Mouse (Mus musculus): Measurements from ENCODE around the gene Tnfsf13. TPM values are rescaled to one million over a fixed set of nuclear protein-coding genes. Genes with fewer than 3 reads are reported as not detected.
"Not testable (repeated sequence)": the region's sequence is repeated elsewhere in the genome, so short reads cannot be mapped to it uniquely, and the experiment has no call there.

The Tnfsf13 gene
- 0.37 TPM in 1 of 2 replicates, not detected in the other for polyA plus RNA-seq (2014; fragmentation: Nextera tagmentation; extraction: Ambion mirVana)

- Histone ChIP-seq H3K4me3 (ENCODE audit: low read depth, low read length) (no peak within 1 kb of the TSS), H3K36me3 (ENCODE audit: control insufficient read depth, insufficient read depth, low read length) (no peaks in the 10 kb centered on the region), H3K9me3 (ENCODE audit: control insufficient read depth, low read length) (no peaks in the 10 kb centered on the region), H3K27ac (ENCODE audit: low read depth, low read length) (no peak within 1 kb of the TSS), H3K4me1 (replicated peaks; ENCODE audit: control insufficient read depth, insufficient read depth, low read length) (peaks cover 20% of the 10 kb centered on the region), H3K27me3 (replicated peaks; ENCODE audit: control insufficient read depth, insufficient read depth, low read length) (no peaks in the 10 kb centered on the region), H3K9ac (ENCODE audit: low read depth, low read length) (peak within 1 kb of the TSS; percentile 38; the same call in 1 of the 2 replicates), H3K4me2 (no peak within 1 kb of the TSS)
- DNase-seq (ENCODE audit: low spot score) (no peak), ATAC-seq (replicated peaks; ENCODE audit: low FRiP score) (no peak)
- WGBS: 79% methylated on average over 10 of the region's 10 CpGs
Measured at GRCm38 (mm10) chr11:69685526-69686148, at the start of gene Tnfsf13. Tnfsf13 (minus strand) TSS chr11:69685784.

- H3K36me3 ChIP-seq (ENCODE audit: control insufficient read depth, insufficient read depth, low read length): peaks cover 23% of the 10 kb centered on the region
- 77% methylated on average over 2 of the region's 3 CpGs for WGBS
- H3K4me2 ChIP-seq; H3K4me3 ChIP-seq (ENCODE audit: low read depth, low read length); H3K27ac ChIP-seq (ENCODE audit: low read depth, low read length); H3K27me3 ChIP-seq (replicated peaks; ENCODE audit: control insufficient read depth, insufficient read depth, low read length); H3K9me3 ChIP-seq (ENCODE audit: control insufficient read depth, low read length); H3K4me1 ChIP-seq (replicated peaks; ENCODE audit: control insufficient read depth, insufficient read depth, low read length); DNase-seq (ENCODE audit: low spot score); H3K9ac ChIP-seq (ENCODE audit: low read depth, low read length); ATAC-seq (replicated peaks; ENCODE audit: low FRiP score): not testable (repeated sequence)
Measured at GRCm38 (mm10) chr11:69731408-69731807, 45.8 kb upstream of the Tnfsf13 start.

- Histone ChIP-seq H3K9ac (ENCODE audit: low read depth, low read length) (no peak overlapping the region), H3K36me3 (ENCODE audit: control insufficient read depth, insufficient read depth, low read length) (peaks cover 1% of the 10 kb centered on the region; the same call in 1 of the 2 replicates), H3K27ac (ENCODE audit: low read depth, low read length) (no peak overlapping the region), H3K4me3 (ENCODE audit: low read depth, low read length) (no peak overlapping the region), H3K4me1 (replicated peaks; ENCODE audit: control insufficient read depth, insufficient read depth, low read length) (no peaks in the 10 kb centered on the region), H3K9me3 (ENCODE audit: control insufficient read depth, low read length) (no peaks in the 10 kb centered on the region), H3K4me2 (no peak overlapping the region), H3K27me3 (replicated peaks; ENCODE audit: control insufficient read depth, insufficient read depth, low read length) (no peaks in the 10 kb centered on the region)
- peak; percentile 54 for DNase-seq (ENCODE audit: low spot score)
- 14% methylated on average over 3 of the region's 3 CpGs for WGBS
- no peak for ATAC-seq (replicated peaks; ENCODE audit: low FRiP score)
Measured at GRCm38 (mm10) chr11:69729063-69729462, 43.5 kb upstream of the Tnfsf13 start.

- no peaks in the 10 kb centered on the region for H3K36me3 ChIP-seq (ENCODE audit: control insufficient read depth, insufficient read depth, low read length)
- no peak overlapping the region for H3K27ac ChIP-seq (ENCODE audit: low read depth, low read length)
- ATAC-seq (replicated peaks; ENCODE audit: low FRiP score): no peak
- H3K4me2 ChIP-seq: no peak overlapping the region
- 32% methylated on average over 5 of the region's 5 CpGs for WGBS
- H3K9ac ChIP-seq (ENCODE audit: low read depth, low read length): no peak overlapping the region
- no peak overlapping the region for H3K4me3 ChIP-seq (ENCODE audit: low read depth, low read length)
- no peaks in the 10 kb centered on the region for H3K9me3 ChIP-seq (ENCODE audit: control insufficient read depth, low read length)
- no peaks in the 10 kb centered on the region for H3K4me1 ChIP-seq (replicated peaks; ENCODE audit: control insufficient read depth, insufficient read depth, low read length)
- H3K27me3 ChIP-seq (replicated peaks; ENCODE audit: control insufficient read depth, insufficient read depth, low read length): no peaks in the 10 kb centered on the region
- DNase-seq (ENCODE audit: low spot score): no peak
Measured at GRCm38 (mm10) chr11:69725951-69726350, 40.4 kb upstream of the Tnfsf13 start.

- DNase-seq (ENCODE audit: low spot score) (no peak), ATAC-seq (replicated peaks; ENCODE audit: low FRiP score) (no peak)
- Histone ChIP-seq H3K27ac (ENCODE audit: low read depth, low read length) (no peak overlapping the region), H3K27me3 (replicated peaks; ENCODE audit: control insufficient read depth, insufficient read depth, low read length) (no peaks in the 10 kb centered on the region), H3K36me3 (ENCODE audit: control insufficient read depth, insufficient read depth, low read length) (no peaks in the 10 kb centered on the region), H3K4me3 (ENCODE audit: low read depth, low read length) (no peak overlapping the region), H3K4me2 (no peak overlapping the region), H3K4me1 (replicated peaks; ENCODE audit: control insufficient read depth, insufficient read depth, low read length) (peaks cover 12% of the 10 kb centered on the region), H3K9me3 (ENCODE audit: control insufficient read depth, low read length) (no peaks in the 10 kb centered on the region), H3K9ac (ENCODE audit: low read depth, low read length) (no peak overlapping the region)
- 55% methylated on average over 2 of the region's 2 CpGs for WGBS
Measured at GRCm38 (mm10) chr11:69723074-69723473, 37.5 kb upstream of the Tnfsf13 start.

GRCm38 (mm10) chr11:69720852-69721251 is 35.3 kb upstream of the Tnfsf13 start:
- WGBS: 80% methylated on average over 6 of the region's 6 CpGs
- H3K4me2 ChIP-seq: no peak overlapping the region
- H3K4me3 ChIP-seq (ENCODE audit: low read depth, low read length): no peak overlapping the region
- no peak overlapping the region for H3K27ac ChIP-seq (ENCODE audit: low read depth, low read length)
- no peaks in the 10 kb centered on the region for H3K27me3 ChIP-seq (replicated peaks; ENCODE audit: control insufficient read depth, insufficient read depth, low read length)
- H3K9me3 ChIP-seq (ENCODE audit: control insufficient read depth, low read length): no peaks in the 10 kb centered on the region
- peaks cover 20% of the 10 kb centered on the region for H3K4me1 ChIP-seq (replicated peaks; ENCODE audit: control insufficient read depth, insufficient read depth, low read length)
- ATAC-seq (replicated peaks; ENCODE audit: low FRiP score): no peak
- no peak for DNase-seq (ENCODE audit: low spot score)
- peak overlapping the region; percentile 9; the same call in 1 of the 2 replicates for H3K9ac ChIP-seq (ENCODE audit: low read depth, low read length)
- H3K36me3 ChIP-seq (ENCODE audit: control insufficient read depth, insufficient read depth, low read length): no peaks in the 10 kb centered on the region

GRCm38 (mm10) chr11:69719423-69719822 is 33.8 kb upstream of the Tnfsf13 start:
- Histone ChIP-seq H3K4me1 (replicated peaks; ENCODE audit: control insufficient read depth, insufficient read depth, low read length) (peaks cover 20% of the 10 kb centered on the region), H3K4me3 (ENCODE audit: low read depth, low read length) (no peak overlapping the region), H3K9ac (ENCODE audit: low read depth, low read length) (no peak overlapping the region), H3K36me3 (ENCODE audit: control insufficient read depth, insufficient read depth, low read length) (no peaks in the 10 kb centered on the region), H3K27me3 (replicated peaks; ENCODE audit: control insufficient read depth, insufficient read depth, low read length) (no peaks in the 10 kb centered on the region), H3K9me3 (ENCODE audit: control insufficient read depth, low read length) (no peaks in the 10 kb centered on the region), H3K4me2 (no peak overlapping the region), H3K27ac (ENCODE audit: low read depth, low read length) (peak overlapping the region; percentile 66; the same call in 1 of the 2 replicates)
- ATAC-seq (replicated peaks; ENCODE audit: low FRiP score) (no peak), DNase-seq (ENCODE audit: low spot score) (no peak)
- 71% methylated on average over 6 of the region's 6 CpGs for WGBS

- peak; percentile 62 for DNase-seq (ENCODE audit: low spot score)
- H3K27ac ChIP-seq (ENCODE audit: low read depth, low read length): peak overlapping the region; percentile 66; the same call in 1 of the 2 replicates
- peaks cover 20% of the 10 kb centered on the region for H3K4me1 ChIP-seq (replicated peaks; ENCODE audit: control insufficient read depth, insufficient read depth, low read length)
- 17% methylated on average over 15 of the region's 15 CpGs for WGBS
- H3K4me2 ChIP-seq: peak overlapping the region; percentile 58
- H3K36me3 ChIP-seq (ENCODE audit: control insufficient read depth, insufficient read depth, low read length): no peaks in the 10 kb centered on the region
- peak; percentile 90 for ATAC-seq (replicated peaks; ENCODE audit: low FRiP score)
- H3K27me3 ChIP-seq (replicated peaks; ENCODE audit: control insufficient read depth, insufficient read depth, low read length): no peaks in the 10 kb centered on the region
- H3K4me3 ChIP-seq (ENCODE audit: low read depth, low read length): peak overlapping the region; percentile 17; the same call in 1 of the 2 replicates
- H3K9ac ChIP-seq (ENCODE audit: low read depth, low read length): peak overlapping the region; percentile 55; the same call in 1 of the 2 replicates
- no peaks in the 10 kb centered on the region for H3K9me3 ChIP-seq (ENCODE audit: control insufficient read depth, low read length)
Measured at GRCm38 (mm10) chr11:69718661-69719060, 33.1 kb upstream of the Tnfsf13 start.

GRCm38 (mm10) chr11:69716953-69717352 is 31.4 kb upstream of the Tnfsf13 start:
- no peak; the same call in 1 of the 2 replicates for ATAC-seq (replicated peaks; ENCODE audit: low FRiP score)
- no peak for DNase-seq (ENCODE audit: low spot score)
- H3K27ac ChIP-seq (ENCODE audit: low read depth, low read length): no peak overlapping the region
- no peak overlapping the region for H3K4me2 ChIP-seq
- H3K9ac ChIP-seq (ENCODE audit: low read depth, low read length): no peak overlapping the region
- peaks cover 20% of the 10 kb centered on the region for H3K4me1 ChIP-seq (replicated peaks; ENCODE audit: control insufficient read depth, insufficient read depth, low read length)
- H3K4me3 ChIP-seq (ENCODE audit: low read depth, low read length): no peak overlapping the region
- WGBS: 60% methylated on average over 4 of the region's 4 CpGs
- no peaks in the 10 kb centered on the region for H3K9me3 ChIP-seq (ENCODE audit: control insufficient read depth, low read length)
- no peaks in the 10 kb centered on the region for H3K36me3 ChIP-seq (ENCODE audit: control insufficient read depth, insufficient read depth, low read length)
- H3K27me3 ChIP-seq (replicated peaks; ENCODE audit: control insufficient read depth, insufficient read depth, low read length): no peaks in the 10 kb centered on the region
